Mouse (Mus musculus): ENCODE data around the gene Mbd6.

DNA sequence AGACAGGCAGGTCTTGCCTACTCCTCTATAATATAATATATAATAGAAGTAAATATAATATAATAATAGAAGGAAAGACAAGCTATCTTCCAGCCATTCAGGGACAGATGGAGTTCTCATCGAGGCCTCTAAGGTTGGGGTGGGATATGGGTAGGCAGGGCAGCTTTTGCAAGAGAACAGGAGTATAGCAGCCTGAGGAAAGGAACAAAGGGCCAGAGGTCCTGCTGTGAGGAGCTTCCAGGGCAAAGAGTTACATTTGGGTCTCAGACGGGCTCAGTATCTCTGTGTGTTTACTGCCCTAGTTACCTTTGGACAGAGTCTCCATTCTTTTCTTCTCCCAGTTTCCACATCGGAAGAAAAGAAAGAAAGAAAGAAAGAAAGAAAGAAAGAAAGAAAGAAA lies 25.2 kb downstream of the Mbd6 start:
- TF ChIP-seq CTCF (IDR thresholded peaks at IDR 0.05; ENCODE audit: borderline replicate concordance, insufficient read depth, low read length): no peak
- no peak for TF ChIP-seq POLR2A (IDR thresholded peaks at IDR 0.05; ENCODE audit: low read depth, low read length)

All from embryonic fibroblast, embryonic 13.5 days (primary cell).